Mouse (Mus musculus) right cerebral cortex, adult 2 months (tissue): ENCODE measurements at regions not wholly inside any gene's neighbourhood (a gene's known extent, or its start where the extent isn't known, plus 50 kb on each side); places are given as distances from the start of the nearest gene placed in this dataset.
"Not testable (repeated sequence)": the region's sequence is repeated elsewhere in the genome, so short reads cannot be mapped to it uniquely, and the experiment has no call there.

ENCODE experiments used
- DNase-seq, 2 experiments: peaks; one replicate each; pipeline ENCODE4 v3.0.0; 2021 to 2022; ENCODE audit warnings: low spot score in 2 of 2

- no peak for DNase-seq
These were observed 59.6 kb downstream of the Fasl start for GRCm38 (mm10) chr1:161728546-161729206.

GRCm38 (mm10) chr1:161727357-161727756 is 60.9 kb downstream of the Fasl start:
- DNase-seq, result not testable (repeated sequence)

- not testable (repeated sequence) for DNase-seq
These were observed 62.2 kb downstream of the Fasl start for GRCm38 (mm10) chr1:161726098-161726497.

DNA sequence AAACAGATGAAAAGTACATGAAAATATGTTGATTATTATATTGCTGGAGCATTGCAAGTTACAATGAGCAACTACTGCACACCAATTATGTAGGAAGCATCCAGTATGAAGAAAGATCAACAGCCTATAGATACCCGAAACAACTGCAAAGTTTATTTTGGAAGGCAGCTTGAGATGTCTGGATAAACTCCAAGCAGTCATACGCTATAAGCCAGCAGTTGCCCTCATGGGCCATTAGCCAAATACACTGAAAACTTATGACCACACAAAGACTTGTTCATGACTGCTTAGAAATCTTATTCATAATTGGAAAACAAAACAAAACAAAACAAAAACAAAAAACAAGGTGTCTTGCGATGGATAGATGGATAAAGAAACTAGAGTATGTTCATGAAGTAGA is 68.4 kb downstream of the Fasl start:
- DNase-seq, result no peak

DNA sequence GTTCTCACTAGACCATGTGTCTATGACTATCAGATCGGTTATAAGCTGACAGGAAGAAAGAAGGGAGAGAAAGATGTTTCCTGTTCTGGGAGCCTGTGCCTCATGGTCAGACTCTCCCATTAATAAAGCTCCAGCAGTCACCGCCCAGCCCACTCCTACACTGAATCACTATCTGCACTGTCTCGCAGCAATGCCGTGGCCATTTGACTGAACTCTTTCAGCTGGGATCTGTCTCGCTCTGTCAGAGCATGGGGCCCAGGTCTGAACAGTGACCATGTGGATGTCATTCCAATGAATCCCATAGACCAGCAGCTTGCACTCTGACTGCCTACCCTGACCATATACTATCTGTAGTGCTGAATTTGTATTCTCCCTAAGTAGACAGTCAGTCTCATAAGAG is 70.0 kb downstream of the Fasl start:
- DNase-seq, result no peak

- DNase-seq, result peak; percentile 64 to 71
These were observed 75.4 kb downstream of the Fasl start for GRCm38 (mm10) chr1:161712918-161713317.

GRCm38 (mm10) chr1:161712283-161712682 is 76.0 kb downstream of the Fasl start:
- no peak for DNase-seq

DNA sequence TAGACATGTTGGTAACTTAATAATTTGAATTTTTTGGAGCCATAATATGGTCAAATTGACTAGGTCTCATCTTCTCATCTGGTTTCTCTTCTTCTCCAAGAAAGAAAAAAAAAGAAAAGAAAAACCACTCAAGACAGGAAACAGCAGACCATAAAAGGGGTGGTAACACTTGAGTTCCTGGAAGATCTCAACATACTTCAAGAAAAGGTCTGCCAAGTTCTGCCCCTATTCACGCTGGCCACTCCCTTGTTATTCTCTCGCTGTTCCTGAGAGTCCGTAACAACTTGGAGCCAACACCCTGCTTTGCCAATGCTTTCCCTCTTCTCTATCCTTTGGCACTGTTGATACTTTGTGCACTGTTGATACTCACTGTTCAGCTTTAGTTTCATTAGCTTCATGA is 81.2 kb downstream of the Fasl start:
- DNase-seq, result no peak

GRCm38 (mm10) chr1:161704961-161705360 is 83.3 kb downstream of the Fasl start:
- no peak for DNase-seq

- DNase-seq, result no peak
These were observed 83.8 kb downstream of the Fasl start for GRCm38 (mm10) chr1:161704527-161704926.

GRCm38 (mm10) chr1:161695886-161696285 is 92.4 kb downstream of the Fasl start:
- no peak for DNase-seq

GRCm38 (mm10) chr1:161693768-161694160 is 94.5 kb downstream of the Fasl start:
- DNase-seq, result no peak

GRCm38 (mm10) chr1:161692836-161693767 is 95.2 kb downstream of the Fasl start:
- DNase-seq, result no peak

DNA sequence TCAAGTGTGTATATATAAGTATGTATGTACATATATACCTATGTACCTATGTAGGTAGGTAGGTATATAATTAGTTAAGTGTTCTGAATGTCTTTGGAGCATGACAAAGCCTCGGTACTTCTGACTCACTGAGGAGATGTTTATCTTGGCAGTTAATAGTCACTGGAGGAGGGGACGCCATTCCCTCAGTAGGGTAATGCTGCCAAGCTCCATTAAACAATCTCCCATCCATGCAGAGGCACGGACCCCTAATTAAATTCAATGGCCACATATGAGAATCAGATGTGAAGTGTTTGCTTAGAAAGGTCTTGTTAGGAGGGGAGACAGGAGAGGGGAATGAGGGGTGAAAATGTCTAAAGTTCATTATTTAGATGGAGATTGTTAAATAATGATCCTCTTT is 99.3 kb downstream of the Fasl start:
- no peak for DNase-seq

DNA sequence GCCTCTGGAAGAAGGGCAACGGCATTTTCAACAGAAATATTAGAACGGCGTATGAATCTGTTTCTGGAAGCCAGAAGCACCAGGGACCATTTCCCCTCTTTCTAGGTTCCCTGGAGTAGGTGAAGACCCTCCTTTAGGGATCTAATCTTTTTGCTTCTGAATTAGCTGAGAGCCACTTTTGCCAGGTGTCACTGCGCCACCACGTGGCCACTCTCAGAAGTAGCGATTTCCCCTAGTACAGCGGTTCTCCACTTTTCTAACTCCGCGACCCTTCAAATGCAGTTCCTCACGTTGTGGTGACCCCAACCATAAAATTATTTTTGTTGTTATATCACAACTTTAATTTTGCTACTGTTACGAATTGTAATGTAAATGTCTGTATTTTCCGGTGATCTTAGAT is 100.7 kb downstream of the Fasl start:
- peak; percentile 66 to 70 for DNase-seq

- no peak for DNase-seq
These were observed 107.7 kb downstream of the Fasl start for GRCm38 (mm10) chr1:161680558-161680957.

DNA sequence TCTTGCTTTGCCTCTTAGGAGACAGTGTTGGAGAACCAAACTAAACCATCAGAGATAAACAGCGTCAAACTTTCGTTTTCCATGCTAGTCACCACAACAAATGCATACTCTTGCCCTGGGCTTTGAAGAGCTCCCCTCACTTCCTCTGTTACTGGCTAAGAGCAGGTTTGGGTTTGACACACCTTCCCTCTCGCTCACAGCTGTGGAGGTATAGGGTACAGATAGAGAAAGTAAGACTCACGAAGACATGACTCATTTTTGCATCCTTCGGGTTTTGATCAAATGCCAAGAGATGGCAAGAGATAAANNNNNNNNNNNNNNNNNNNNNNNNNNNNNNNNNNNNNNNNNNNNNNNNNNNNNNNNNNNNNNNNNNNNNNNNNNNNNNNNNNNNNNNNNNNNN is 117.4 kb downstream of the Fasl start:
- DNase-seq, result no peak

GRCm38 (mm10) chr1:161664321-161664720 is 124.0 kb downstream of the Fasl start:
- DNase-seq, result no peak

DNA sequence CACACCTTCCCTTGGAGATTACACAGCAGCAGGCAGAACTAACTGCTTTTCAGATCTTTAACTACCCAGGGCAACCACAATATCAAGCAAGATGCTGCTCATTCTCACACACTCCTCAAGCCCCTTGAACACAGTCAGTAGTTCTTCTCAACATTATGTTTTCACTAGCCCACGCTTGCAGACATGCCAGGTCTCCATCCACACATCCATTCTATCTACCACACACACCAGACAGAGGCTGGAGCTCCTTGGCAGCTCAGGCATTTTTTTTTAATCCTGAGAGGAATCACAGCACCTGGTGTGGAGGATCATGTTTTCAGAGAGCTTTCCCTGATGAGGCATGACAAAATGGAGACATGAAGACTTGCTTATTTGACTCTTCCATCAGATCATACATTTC is 124.9 kb downstream of the Fasl start:
- no peak for DNase-seq

DNA sequence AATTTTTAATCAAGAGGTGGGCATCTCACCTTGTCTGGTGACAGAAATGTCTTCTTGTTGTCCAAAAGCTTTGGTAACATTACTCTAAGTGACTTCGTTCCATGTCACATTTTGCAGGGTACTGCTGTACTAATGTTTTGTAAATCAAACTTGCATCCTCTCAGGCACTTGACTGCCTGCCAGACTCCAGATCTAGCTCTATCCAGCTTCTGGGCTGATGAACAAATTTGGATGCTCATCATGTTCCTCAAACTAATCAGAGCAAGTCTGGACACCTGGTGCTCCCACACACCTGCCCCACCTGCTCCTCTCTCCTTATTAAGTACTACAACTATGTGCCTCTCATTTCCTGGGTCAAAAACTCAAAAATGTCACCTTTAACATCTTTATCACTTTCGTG is 126.1 kb downstream of the Fasl start:
- DNase-seq, result no peak

DNA sequence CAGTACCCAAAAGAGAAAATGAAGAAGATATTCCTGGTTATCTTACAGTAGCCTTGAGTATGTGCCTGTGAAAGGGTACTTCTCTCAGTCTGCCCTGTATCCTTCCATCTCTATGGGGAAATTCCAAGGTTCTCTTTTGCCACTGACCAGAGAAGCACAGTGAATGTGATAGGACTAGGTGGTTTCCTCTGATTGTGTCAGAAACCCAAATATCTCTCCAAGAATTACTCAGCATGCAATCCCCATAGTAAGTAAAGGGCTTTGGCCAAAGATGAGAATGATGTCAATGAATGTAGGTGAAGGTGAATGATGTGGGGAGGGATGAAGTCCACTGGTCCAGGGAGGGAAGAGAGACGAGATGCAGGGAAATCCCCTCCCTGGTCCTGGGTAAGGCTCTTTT is 130.8 kb downstream of the Fasl start:
- DNase-seq, result no peak

- no peak for DNase-seq
These were observed 138.9 kb downstream of the Fasl start for GRCm38 (mm10) chr1:161649387-161649786.

- no peak for DNase-seq
These were observed 137.6 kb downstream of the Tnfsf18 start for GRCm38 (mm10) chr1:161632098-161632497.
